In genomic region chr7:122596596-122597170, GRCm38 (mm10) we compare ENCODE assay signal across 18 mouse cellular contexts.
"Had no signal": no experiment of that assay in that cellular context is flagged by ENCODE, and none has a peak within 500 bp of the region (broad histone marks: within the 10 kb centered on the region; RNA-seq: fewer than 3 reads in every experiment).

No protein-coding gene starts in this region.

- H3K9ac ChIP-seq: kidney, embryonic 15.5 days; limb, embryonic 13.5 days; liver, embryonic 15.5 days; midbrain, embryonic 12.5 days; neural tube, embryonic 13.5 days had no signal

- ATAC-seq: midbrain, embryonic 16.5 days had no signal

- H3K4me1 ChIP-seq: liver, embryonic 15.5 days; midbrain, embryonic 12.5 days had no signal

- H3K27me3 ChIP-seq: kidney, embryonic 15.5 days; liver, embryonic 15.5 days; midbrain, embryonic 12.5 days; neural tube, embryonic 13.5 days had no signal

- H3K9me3 ChIP-seq: kidney, embryonic 15.5 days; limb, embryonic 13.5 days; liver, embryonic 15.5 days; megakaryocyte, embryonic 14.5 days; midbrain, embryonic 12.5 days; neural tube, embryonic 13.5 days had no signal

- DNase-seq: kidney, adult 2 months; kidney, postnatal 14 days; layer of hippocampus, adult 9-11 months; layer of hippocampus, postnatal 36 days; left cerebral cortex, postnatal 4 days; lung, adult 2 months; lung, postnatal 10 days; right cerebral cortex, adult 18-20 months; thymus, adult 18-20 months; thymus, postnatal 14 days had no signal

- H3K27ac ChIP-seq: kidney, embryonic 15.5 days; limb, embryonic 13.5 days; liver, embryonic 15.5 days; macrophage; midbrain, embryonic 12.5 days; neural tube, embryonic 13.5 days had no signal

- H3K36me3 ChIP-seq: kidney, embryonic 15.5 days; limb, embryonic 13.5 days; liver, embryonic 15.5 days; midbrain, embryonic 12.5 days; neural tube, embryonic 13.5 days had no signal

- H3K4me3 ChIP-seq: kidney, embryonic 15.5 days; limb, embryonic 13.5 days; liver, embryonic 15.5 days; megakaryocyte, embryonic 14.5 days; midbrain, embryonic 12.5 days; neural tube, embryonic 13.5 days had no signal

- H3K4me2 ChIP-seq: kidney, embryonic 15.5 days; limb, embryonic 13.5 days; liver, embryonic 15.5 days; midbrain, embryonic 12.5 days; neural tube, embryonic 13.5 days had no signal
